Mouse (Mus musculus): ENCODE measurements around the gene Gm12886.

Gene Gm12886

DNA sequence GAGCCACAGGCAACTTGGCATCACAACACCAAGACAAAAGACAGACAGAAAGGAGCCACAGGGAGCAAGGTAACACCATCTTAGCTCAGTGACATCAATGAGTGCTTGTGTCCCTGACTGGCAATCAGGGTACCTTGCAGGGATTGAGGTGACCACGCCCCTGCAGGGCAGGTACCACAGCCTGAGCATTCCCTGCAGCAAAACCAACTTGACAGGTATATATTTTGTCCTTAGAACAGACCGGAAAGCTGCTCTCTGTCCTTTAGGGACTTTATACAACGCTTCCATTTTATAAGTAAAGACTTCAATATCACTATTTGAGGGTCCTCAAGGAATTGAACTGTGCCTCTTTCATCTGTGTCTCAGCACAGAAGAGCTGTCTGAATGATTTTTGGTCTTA lies at the start of gene Gm12886:
Gm12886 (minus strand) TSS at position 101 of the 400 bp plus-strand sequence.
- DNase-seq (ENCODE audit: low read depth, low spot score): no peak

Data from embryo, embryonic 11.5 days (tissue).